In the genomic region with DNA sequence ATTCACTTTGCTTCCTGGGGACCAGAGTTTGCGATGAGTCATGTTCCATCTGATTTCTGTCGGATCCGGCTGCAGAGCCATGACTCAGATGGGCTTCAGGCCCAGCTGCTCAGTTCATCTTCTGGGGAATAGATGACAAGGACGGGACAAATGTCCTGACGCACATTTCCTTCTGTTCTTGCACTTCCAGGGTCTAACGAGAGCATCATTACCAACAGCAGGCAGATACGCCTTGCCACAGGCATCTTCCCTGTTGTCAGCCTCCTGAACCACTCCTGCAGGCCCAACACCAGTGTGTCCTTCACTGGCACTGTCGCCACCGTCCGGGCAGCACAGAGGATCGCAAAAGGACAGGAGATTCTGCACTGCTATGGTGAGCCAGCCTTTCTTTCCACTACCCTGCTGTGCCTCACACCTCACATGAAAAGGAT, we compare ENCODE assay signal across 13 mouse cellular contexts. TPM values are rescaled to one million over a fixed set of nuclear protein-coding genes. Genes with fewer than 3 reads are reported as not detected.
DNase-seq lines count a peak whose midpoint lies in the region; ATAC-seq and TF ChIP-seq lines count a peak whose summit lies in the region.
"Had no signal": no experiment of that assay in that cellular context is flagged by ENCODE, and none has a peak within 500 bp of the region (broad histone marks: within the 10 kb centered on the region; RNA-seq: fewer than 3 reads in every experiment).

No protein-coding gene starts in this region.

- no peak overlapping the region for H3K4me2 ChIP-seq in liver, embryonic 12.5 days
- H3K4me2 ChIP-seq in forebrain, embryonic 11.5 days (ENCODE audit: low read depth, low read length, severe bottlenecking) = no peak overlapping the region
- H3K4me2 ChIP-seq: forebrain, embryonic 12.5 days; liver, embryonic 15.5 days; midbrain, embryonic 13.5 days had no signal

- H3K27me3 ChIP-seq in E14TG2a.4 (ENCODE audit: insufficient read depth, low read length) = no peaks in the 10 kb centered on the region
- H3K27me3 ChIP-seq in liver, embryonic 12.5 days (replicated peaks) = no peaks in the 10 kb centered on the region
- no peaks in the 10 kb centered on the region for H3K27me3 ChIP-seq in forebrain, embryonic 11.5 days (ENCODE audit: control insufficient read depth, insufficient read depth, low read length)
- H3K27me3 ChIP-seq: forebrain, embryonic 12.5 days; liver, embryonic 15.5 days; midbrain, embryonic 13.5 days had no signal

- no peak for TF ChIP-seq CTCF in gastrocnemius, adult 2 months (IDR thresholded peaks at IDR 0.05)
- TF ChIP-seq CTCF in E14TG2a.4 (conservative IDR thresholded peaks at IDR 0.05; ENCODE audit: low read length) = no peak

- H3K4me3 ChIP-seq in gastrocnemius, adult 2 months = no peak overlapping the region
- peak overlapping the region; percentile 71 for H3K4me3 ChIP-seq in E14TG2a.4 (replicated peaks; ENCODE audit: low read length)
- H3K4me3 ChIP-seq in liver, embryonic 12.5 days = no peak overlapping the region
- H3K4me3 ChIP-seq in forebrain, embryonic 11.5 days (ENCODE audit: low read depth, low read length) = no peak overlapping the region
- H3K4me3 ChIP-seq: forebrain, embryonic 12.5 days; liver, embryonic 15.5 days; midbrain, embryonic 13.5 days had no signal

- intact Hi-C loops in gastrocnemius, adult 2 months (cut with DNase I) = no loop called here

- H3K4me1 ChIP-seq in E14TG2a.4 (replicated peaks; ENCODE audit: low read depth, low read length) = peaks cover 20% of the 10 kb centered on the region
- H3K4me1 ChIP-seq in liver, embryonic 12.5 days = peaks cover 8% of the 10 kb centered on the region; the same call in 1 of the 2 replicates
- no peaks in the 10 kb centered on the region for H3K4me1 ChIP-seq in forebrain, embryonic 11.5 days (replicated peaks; ENCODE audit: control insufficient read depth, insufficient read depth, low read length)
- H3K4me1 ChIP-seq: forebrain, embryonic 12.5 days; midbrain, embryonic 13.5 days had no signal

- no peak for ATAC-seq in liver, embryonic 12.5 days
- no peak for ATAC-seq in forebrain, embryonic 11.5 days (replicated peaks; ENCODE audit: low FRiP score)
- ATAC-seq: midbrain, embryonic 13.5 days had no signal

- H3K9me3 ChIP-seq in E14TG2a.4 (ENCODE audit: low read length) = no peaks in the 10 kb centered on the region
- no peaks in the 10 kb centered on the region for H3K9me3 ChIP-seq in liver, embryonic 12.5 days (replicated peaks)
- H3K9me3 ChIP-seq in forebrain, embryonic 11.5 days (ENCODE audit: control insufficient read depth, low read length) = no peaks in the 10 kb centered on the region
- H3K9me3 ChIP-seq: forebrain, embryonic 12.5 days; liver, embryonic 15.5 days; midbrain, embryonic 13.5 days had no signal

- peak; percentile 36 for DNase-seq in gastrocnemius, adult 2 months
- no peak for DNase-seq in gastrocnemius, postnatal 10 days
- peak; percentile 74 to 76 for DNase-seq in adrenal gland, postnatal 36 days
- DNase-seq in layer of hippocampus, adult 9-11 months = peak; percentile 83
- DNase-seq in kidney, postnatal 10 days = no peak
- DNase-seq in forebrain, embryonic 11.5 days (ENCODE audit: low spot score) = no peak
- DNase-seq: heart, postnatal 14 days had no signal

- peaks cover 43% of the 10 kb centered on the region for H3K36me3 ChIP-seq in E14TG2a.4 (ENCODE audit: insufficient read depth, low read length)
- no peaks in the 10 kb centered on the region for H3K36me3 ChIP-seq in liver, embryonic 12.5 days
- no peaks in the 10 kb centered on the region for H3K36me3 ChIP-seq in forebrain, embryonic 11.5 days (ENCODE audit: control insufficient read depth, insufficient read depth, low read length)
- H3K36me3 ChIP-seq: forebrain, embryonic 12.5 days; liver, embryonic 15.5 days; midbrain, embryonic 13.5 days had no signal

- H3K27ac ChIP-seq in gastrocnemius, adult 2 months = peak overlapping the region; percentile 40; the same call in 1 of the 2 replicates
- H3K27ac ChIP-seq in liver, embryonic 12.5 days = no peak overlapping the region
- H3K27ac ChIP-seq in forebrain, embryonic 11.5 days (ENCODE audit: low read depth, low read length) = no peak overlapping the region
- H3K27ac ChIP-seq: forebrain, embryonic 12.5 days; kidney, postnatal 0 days; liver, embryonic 15.5 days; midbrain, embryonic 13.5 days had no signal

- 79% methylated on average over 11 of the region's 11 CpGs for WGBS in liver, embryonic 12.5 days (ENCODE audit: insufficient replicate concordance)
- 88% methylated on average over 11 of the region's 11 CpGs for WGBS in forebrain, embryonic 11.5 days

- H3K9ac ChIP-seq in liver, embryonic 12.5 days = no peak overlapping the region
- no peak overlapping the region for H3K9ac ChIP-seq in forebrain, embryonic 11.5 days (ENCODE audit: low read length)
- H3K9ac ChIP-seq: forebrain, embryonic 12.5 days; liver, embryonic 15.5 days; midbrain, embryonic 13.5 days had no signal

RNA-seq across cellular contexts. Expression of gene Serpinf1, which starts 23.1 kb away (rescaled TPM):
- total RNA-seq in gastrocnemius, adult 2 months (2021) = 100 to 1,000 TPM in 1 of 2 experiments, 10 to 100 TPM in 1; 55.5 to 168 TPM
- total RNA-seq in gastrocnemius, postnatal 10 days (2021) = 100 to 1,000 TPM; 134 to 239 TPM
- 10 to 100 TPM; 21.7 to 32.9 TPM for total RNA-seq in adrenal gland, postnatal 36 days (2021)
- 158 and 172 TPM in 2 replicates for polyA plus RNA-seq in liver, embryonic 12.5 days (2016; fragmentation: Nextera tagmentation; extraction: Ambion mirVana)
- 53.6 and 69.3 TPM in 2 replicates for polyA plus RNA-seq in forebrain, embryonic 11.5 days (2014; fragmentation: Nextera tagmentation; extraction: Ambion mirVana)

RNA-seq across cellular contexts. Expression of gene Serpinf2, which starts 40.0 kb away (rescaled TPM):
- total RNA-seq in gastrocnemius, adult 2 months (2021) = not detected
- under 1 TPM in 1 of 2 experiments, not detected in 1; 0.56 TPM for total RNA-seq in gastrocnemius, postnatal 10 days (2021)
- total RNA-seq in adrenal gland, postnatal 36 days (2021) = under 1 TPM in 1 of 2 experiments, not detected in 1; 0.46 TPM
- polyA plus RNA-seq in liver, embryonic 12.5 days (2016; fragmentation: Nextera tagmentation; extraction: Ambion mirVana) = 351 and 375 TPM in 2 replicates
- not detected in 2 replicates for polyA plus RNA-seq in forebrain, embryonic 11.5 days (2014; fragmentation: Nextera tagmentation; extraction: Ambion mirVana)
- total RNA-seq: heart, postnatal 14 days had no signal
- polyA plus RNA-seq: forebrain, embryonic 12.5 days had no signal

RNA-seq across cellular contexts. Expression of gene Smyd4, which starts 51.2 kb away (rescaled TPM):
- 1 to 10 TPM; 4.0 to 4.3 TPM for total RNA-seq in gastrocnemius, adult 2 months (2021)
- 1 to 10 TPM; 6.1 to 6.6 TPM for total RNA-seq in gastrocnemius, postnatal 10 days (2021)
- 10 to 100 TPM in 1 of 2 experiments, 1 to 10 TPM in 1; 9.9 to 10.9 TPM for total RNA-seq in adrenal gland, postnatal 36 days (2021)
- polyA plus RNA-seq in liver, embryonic 12.5 days (2016; fragmentation: Nextera tagmentation; extraction: Ambion mirVana) = 6.9 and 8.6 TPM in 2 replicates
- 17.3 and 20.0 TPM in 2 replicates for polyA plus RNA-seq in forebrain, embryonic 11.5 days (2014; fragmentation: Nextera tagmentation; extraction: Ambion mirVana)

RNA-seq across cellular contexts. Expression of gene Rpa1, which starts 51.3 kb away (rescaled TPM):
- 10 to 100 TPM; 60.4 to 62.5 TPM for total RNA-seq in gastrocnemius, adult 2 months (2021)
- 10 to 100 TPM; 56.8 to 59.3 TPM for total RNA-seq in gastrocnemius, postnatal 10 days (2021)
- total RNA-seq in adrenal gland, postnatal 36 days (2021) = 10 to 100 TPM; 51.3 to 56.1 TPM
- polyA plus RNA-seq in liver, embryonic 12.5 days (2016; fragmentation: Nextera tagmentation; extraction: Ambion mirVana) = 143 and 149 TPM in 2 replicates
- 140 and 146 TPM in 2 replicates for polyA plus RNA-seq in forebrain, embryonic 11.5 days (2014; fragmentation: Nextera tagmentation; extraction: Ambion mirVana)

RNA-seq across cellular contexts. Expression of gene Wdr81, which starts 55.1 kb away (rescaled TPM):
- 1 to 10 TPM; 4.9 to 6.4 TPM for total RNA-seq in gastrocnemius, adult 2 months (2021)
- total RNA-seq in gastrocnemius, postnatal 10 days (2021) = 1 to 10 TPM; 7.2 to 7.9 TPM
- 10 to 100 TPM; 12.0 to 18.2 TPM for total RNA-seq in adrenal gland, postnatal 36 days (2021)
- 24.8 and 25.0 TPM in 2 replicates for polyA plus RNA-seq in liver, embryonic 12.5 days (2016; fragmentation: Nextera tagmentation; extraction: Ambion mirVana)
- 6.3 and 6.5 TPM in 2 replicates for polyA plus RNA-seq in forebrain, embryonic 11.5 days (2014; fragmentation: Nextera tagmentation; extraction: Ambion mirVana)

Comparison
In these comparisons a context has a peak if more than half of its experiments do, and no peak if none do; other contexts are left out.
1. DNase-seq: peak in gastrocnemius, adult 2 months (single experiment), adrenal gland, postnatal 36 days (2 of 2) and layer of hippocampus, adult 9-11 months (single experiment); none in gastrocnemius, postnatal 10 days (single experiment), kidney, postnatal 10 days (single experiment) and forebrain, embryonic 11.5 days (single experiment).